Mouse (Mus musculus): ENCODE measurements around the gene Bcar3.

DNA sequence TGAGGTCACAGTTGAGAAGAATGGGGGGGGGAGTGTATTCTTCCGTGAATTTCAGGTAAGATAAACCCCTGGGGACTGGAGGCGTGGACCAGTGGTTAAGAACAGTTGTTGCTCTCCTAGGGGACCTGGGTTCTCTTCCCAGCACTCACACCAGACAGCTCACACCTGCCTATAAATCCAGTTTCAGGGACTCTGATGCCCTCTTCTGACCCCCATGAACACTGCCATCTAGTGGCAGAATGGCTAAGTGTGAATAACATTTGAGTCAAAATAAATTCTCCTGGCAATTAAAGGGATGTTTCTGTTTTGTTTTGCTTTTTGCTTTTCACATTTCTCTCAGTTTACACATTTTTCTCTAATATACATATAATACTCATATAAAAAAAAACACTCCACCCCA lies 174.0 kb downstream of the Bcar3 start:
- TF ChIP-seq CTCF (IDR thresholded peaks at IDR 0.05; ENCODE audit: extremely low read depth, insufficient read length, insufficient replicate concordance, low read depth, low read length): peak; percentile 58; the same call in 1 of the 2 replicates
- TF ChIP-seq POLR2A (IDR thresholded peaks at IDR 0.05; ENCODE audit: low read depth, low read length): no peak

Measured in small intestine, adult 2 months (tissue).